Mouse (Mus musculus): ENCODE data around the gene 4930519G04Rik. TPM values are rescaled to one million over a fixed set of nuclear protein-coding genes. Genes with fewer than 3 reads are reported as not detected.

The 4930519G04Rik gene
- polyA plus RNA-seq, 1 experiment: not detected

DNA sequence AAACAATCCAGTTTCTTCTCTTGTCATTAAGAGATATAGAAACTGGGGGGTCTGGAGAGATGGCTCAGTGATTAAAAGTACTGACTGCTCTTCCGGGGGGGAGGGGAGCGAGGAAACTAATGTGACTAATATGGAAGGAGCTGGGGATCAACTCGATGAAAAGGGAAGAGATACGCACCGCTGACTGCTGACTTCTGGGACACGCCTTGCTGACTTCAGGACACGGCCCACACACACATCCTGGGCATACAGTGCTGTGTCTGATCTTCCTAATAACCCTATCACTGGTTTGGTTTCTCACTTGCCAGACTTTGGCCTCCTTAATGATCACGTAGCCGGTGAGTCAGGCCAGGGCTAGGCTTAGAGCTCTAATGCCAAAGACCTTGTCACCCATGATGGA lies 73.3 kb downstream of the 4930519G04Rik start:
- TF ChIP-seq GATA1 (IDR thresholded peaks at IDR 0.05; ENCODE audit: low read length): no peak

DNA sequence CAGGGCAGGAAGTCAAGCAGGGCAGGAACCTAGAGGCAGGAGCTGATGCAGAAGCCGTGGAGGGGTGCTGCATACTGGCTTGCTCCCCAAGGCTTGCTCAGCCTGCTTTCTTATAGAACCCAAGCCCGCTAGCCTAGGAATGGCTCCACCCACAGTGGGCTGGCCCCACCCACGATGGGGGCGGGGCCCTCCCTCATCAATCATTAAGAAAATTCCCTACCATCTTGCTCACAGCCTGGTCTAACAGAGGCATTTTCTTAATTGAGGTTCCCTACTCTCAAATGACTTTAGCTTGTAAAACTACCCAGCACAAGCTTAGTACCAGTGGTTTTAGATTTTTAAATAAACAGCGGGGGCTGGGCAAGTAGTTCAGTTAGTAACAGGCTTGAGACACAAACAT lies 78.2 kb downstream of the 4930519G04Rik start:
- no peak for TF ChIP-seq GATA1 (IDR thresholded peaks at IDR 0.05; ENCODE audit: low read length)

DNA sequence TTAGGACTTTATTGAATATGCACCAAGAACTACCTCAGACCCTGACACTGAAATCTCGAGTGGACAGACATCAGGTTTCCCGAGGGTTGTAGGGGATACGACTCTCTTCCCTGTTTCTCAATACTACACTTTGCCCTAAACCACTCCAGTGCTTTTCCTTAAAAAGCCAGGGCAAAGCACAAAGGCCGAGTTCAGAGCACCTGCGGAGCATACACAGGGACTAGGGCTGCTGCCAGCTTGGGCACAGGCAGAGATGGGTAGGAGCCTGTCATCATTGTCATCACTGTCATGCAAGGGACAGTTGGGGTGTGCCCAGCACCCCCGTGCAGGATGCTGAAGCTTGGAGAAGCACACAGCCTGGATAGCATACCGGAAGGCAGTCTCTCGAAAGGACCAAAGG lies 79.7 kb downstream of the 4930519G04Rik start:
- TF ChIP-seq GATA1 (IDR thresholded peaks at IDR 0.05; ENCODE audit: low read length): no peak

Other genes starting within 250 kb of the 4930519G04Rik start
- 0.06 and 0.14 TPM in 2 replicates for gene Trpv4, start 195.2 kb upstream of the 4930519G04Rik start, polyA plus RNA-seq (2012)
- gene Gltp, start 162.7 kb upstream of the 4930519G04Rik start, polyA plus RNA-seq (2012): 31.9 and 45.1 TPM in 2 replicates
- gene Tchp, start 145.9 kb upstream of the 4930519G04Rik start, polyA plus RNA-seq (2012): 20.7 and 30.9 TPM in 2 replicates
- 367 and 441 TPM in 2 replicates for gene Ankrd13a, start 79.0 kb upstream of the 4930519G04Rik start, polyA plus RNA-seq (2012)
- gene Git2, start 78.1 kb upstream of the 4930519G04Rik start, polyA plus RNA-seq (2012): 134 and 155 TPM in 2 replicates
- gene 1500011B03Rik, start 30.2 kb upstream of the 4930519G04Rik start, polyA plus RNA-seq (2012): 0.05 TPM in 1 of 2 replicates, not detected in the other
- not detected in 2 replicates for gene Gm9936, start 5.0 kb downstream of the 4930519G04Rik start, polyA plus RNA-seq (2012)
- gene Oasl2, start 43.3 kb downstream of the 4930519G04Rik start, polyA plus RNA-seq (2012): not detected in 2 replicates
- 4.5 and 5.0 TPM in 2 replicates for gene Oasl1, start 69.6 kb downstream of the 4930519G04Rik start, polyA plus RNA-seq (2012)
- gene 2210016L21Rik, start 88.5 kb downstream of the 4930519G04Rik start, polyA plus RNA-seq (2012): 42.9 and 56.7 TPM in 2 replicates
- 0.05 and 0.13 TPM in 2 replicates for gene Hnf1a, start 117.4 kb downstream of the 4930519G04Rik start, polyA plus RNA-seq (2012)
- gene Sppl3, start 157.5 kb downstream of the 4930519G04Rik start, polyA plus RNA-seq (2012): 27.2 and 31.9 TPM in 2 replicates
- gene Gm10401, start 244.6 kb downstream of the 4930519G04Rik start, polyA plus RNA-seq (2012): not detected in 2 replicates